Mouse (Mus musculus) cerebellum, adult 18-20 months (tissue): Measurements from ENCODE around the gene Sec14l3.
"Not testable (repeated sequence)": the region's sequence is repeated elsewhere in the genome, so short reads cannot be mapped to it uniquely, and the experiment has no call there.

Experiments used
- DNase-seq, 2 experiments: peaks; one replicate each; pipeline ENCODE4 v3.0.0; 2021

The Sec14l3 gene

DNA sequence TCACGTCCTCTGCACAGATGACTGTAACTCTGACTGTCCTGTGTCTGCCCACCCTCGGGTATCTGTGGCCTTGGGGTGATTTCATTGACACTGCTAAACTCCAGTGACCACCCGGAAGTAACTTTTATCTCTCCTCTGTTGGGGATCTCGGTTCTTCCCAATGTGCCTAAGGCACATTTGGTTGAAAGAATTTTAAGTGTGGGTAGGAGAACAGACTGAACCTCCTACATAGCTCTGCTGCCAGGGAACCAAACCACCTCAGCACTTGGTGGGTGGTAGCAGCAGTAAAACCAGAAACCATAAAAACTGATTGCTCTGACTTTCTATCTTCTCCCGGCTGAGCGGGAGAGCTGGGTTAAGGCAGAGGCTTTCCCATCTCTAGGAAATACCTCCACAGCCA, 40.8 kb downstream of the Sec14l3 start:
- DNase-seq, result no peak

DNA sequence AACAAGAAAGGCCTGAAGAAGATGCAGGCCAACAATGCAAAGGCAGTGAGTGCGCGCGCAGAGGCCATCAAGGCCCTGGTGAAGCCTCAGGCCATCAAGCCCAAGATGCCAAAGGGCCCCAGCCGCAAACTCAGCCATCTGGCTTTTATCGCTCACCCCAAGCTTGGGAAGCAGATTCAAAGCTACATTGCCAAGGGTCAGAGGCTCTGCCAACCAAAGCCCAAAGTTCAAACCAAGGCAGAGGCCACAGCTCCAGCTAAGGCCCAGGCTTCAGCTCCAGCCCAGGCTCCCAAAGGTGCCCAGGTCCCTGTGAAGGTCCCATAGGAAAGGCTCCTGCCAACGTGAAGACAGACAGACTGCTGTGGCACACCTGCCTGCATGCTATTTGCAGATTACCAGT, 43.3 kb downstream of the Sec14l3 start:
- DNase-seq, result not testable (repeated sequence)

DNA sequence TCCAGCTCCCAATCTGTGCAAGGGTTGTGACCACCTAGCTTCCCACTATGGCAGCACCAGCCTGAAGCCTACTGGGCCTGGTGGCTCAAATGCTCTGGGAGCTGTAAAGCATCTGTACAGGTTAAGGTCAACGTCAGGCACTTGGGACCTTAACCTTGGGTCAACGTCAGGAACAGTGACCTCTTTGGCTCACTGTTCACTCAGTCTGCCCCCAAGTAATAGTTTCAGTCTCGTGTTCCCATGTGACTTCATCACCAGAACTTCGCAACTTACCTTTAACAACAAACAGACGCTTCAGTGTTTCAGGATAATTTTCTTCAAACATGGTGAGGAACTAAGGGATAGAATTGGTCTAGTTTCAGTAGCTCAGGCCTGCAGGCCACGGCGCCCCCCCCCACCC, 44.0 kb downstream of the Sec14l3 start:
- DNase-seq, result no peak

DNA sequence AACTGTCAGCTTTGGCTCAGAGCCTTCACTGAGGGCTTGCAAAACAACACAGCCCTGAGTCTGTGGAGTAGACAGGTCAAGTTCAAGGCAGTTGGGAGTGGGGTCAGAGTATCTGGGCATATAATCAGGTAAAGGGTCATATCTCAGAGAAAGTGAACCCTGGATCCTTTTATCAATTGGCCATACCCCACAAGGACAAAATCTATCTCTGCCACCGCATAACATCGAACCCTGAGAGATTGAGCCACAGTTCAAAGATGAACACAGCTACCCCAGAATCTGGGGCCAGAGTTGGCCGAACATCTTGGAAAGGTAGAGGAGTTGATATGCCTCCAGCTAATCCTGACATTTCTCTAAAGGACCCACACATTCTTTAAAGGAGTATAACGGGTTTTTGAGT, 47.4 kb downstream of the Sec14l3 start:
- DNase-seq, result no peak

DNA sequence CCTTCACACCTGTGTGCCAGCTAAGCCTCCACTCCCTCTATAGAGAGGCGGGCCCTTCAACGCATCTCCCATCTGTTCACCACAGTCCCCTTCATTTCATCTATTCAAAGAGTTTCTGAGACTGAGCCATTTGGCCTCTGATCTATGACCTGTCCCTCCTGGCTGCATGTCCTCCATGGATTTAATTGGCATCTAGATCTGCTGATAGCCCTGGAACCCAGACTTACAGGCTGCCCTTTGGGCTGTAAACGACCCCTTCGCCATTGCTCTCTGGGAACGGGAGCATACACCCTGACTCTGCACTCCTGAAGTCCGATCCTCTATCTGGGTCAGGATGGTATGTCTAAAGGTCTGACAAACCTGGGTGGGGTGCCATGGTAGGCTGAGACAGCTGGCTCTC, 48.2 kb downstream of the Sec14l3 start:
- DNase-seq, result no peak

DNA sequence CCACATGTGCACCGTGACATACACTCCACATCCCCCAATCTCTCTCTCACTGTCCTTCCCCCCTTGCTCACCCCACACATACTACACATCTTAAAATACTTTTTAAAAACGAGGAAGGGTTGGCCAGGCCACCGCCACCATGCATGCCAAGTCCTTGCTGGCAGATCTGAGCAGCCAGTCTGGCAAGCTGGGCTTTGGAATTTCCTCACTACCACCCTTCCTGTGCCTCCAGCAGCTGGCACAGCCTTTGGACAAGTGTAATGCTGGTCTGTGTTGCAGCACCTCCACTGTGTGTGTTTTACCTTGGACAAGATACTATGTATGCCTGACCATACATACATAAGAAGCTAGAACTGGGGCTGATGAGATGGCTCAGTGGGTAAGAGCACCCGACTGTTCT, 48.9 kb downstream of the Sec14l3 start:
- DNase-seq, result no peak

DNA sequence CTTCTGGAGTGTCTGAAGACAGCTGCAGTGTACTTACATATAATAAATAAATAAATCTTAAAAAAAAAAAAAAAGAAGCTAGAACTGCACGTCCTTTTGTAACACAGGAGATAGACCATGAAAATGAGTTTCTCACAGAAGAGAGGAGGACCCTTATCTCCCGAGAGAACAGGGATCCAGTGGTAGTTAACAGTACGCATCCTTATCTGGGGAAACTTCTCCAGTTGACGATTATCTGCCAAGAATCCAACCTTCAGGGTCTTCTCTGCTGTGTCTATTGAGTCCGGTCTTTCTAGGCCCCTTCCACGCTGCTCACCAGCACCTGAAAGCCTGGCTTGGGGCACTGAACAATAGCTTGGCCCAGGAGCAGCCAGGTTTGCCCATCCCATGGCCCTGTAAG, 49.3 kb downstream of the Sec14l3 start:
- DNase-seq, result no peak

DNA sequence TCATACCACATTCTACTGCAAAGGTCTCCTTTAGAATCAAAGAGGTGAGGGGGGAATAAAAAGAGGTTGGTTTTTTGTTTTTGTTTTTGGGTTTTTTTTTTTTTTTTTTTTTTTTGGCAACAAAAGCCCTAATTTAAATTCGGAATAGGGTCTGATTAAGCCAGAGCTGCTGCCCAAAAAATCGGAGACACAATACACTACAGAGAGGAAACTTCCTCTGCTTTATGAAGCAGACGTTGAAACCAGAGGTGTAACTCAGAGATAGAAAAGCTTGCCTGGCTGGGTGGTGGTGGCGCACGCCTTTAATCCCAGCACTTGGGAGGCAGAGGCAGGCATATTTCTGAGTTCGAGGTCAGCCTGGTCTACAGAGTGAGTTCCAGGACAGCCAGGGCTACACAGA, 49.9 kb downstream of the Sec14l3 start:
- DNase-seq, result not testable (repeated sequence)

DNA sequence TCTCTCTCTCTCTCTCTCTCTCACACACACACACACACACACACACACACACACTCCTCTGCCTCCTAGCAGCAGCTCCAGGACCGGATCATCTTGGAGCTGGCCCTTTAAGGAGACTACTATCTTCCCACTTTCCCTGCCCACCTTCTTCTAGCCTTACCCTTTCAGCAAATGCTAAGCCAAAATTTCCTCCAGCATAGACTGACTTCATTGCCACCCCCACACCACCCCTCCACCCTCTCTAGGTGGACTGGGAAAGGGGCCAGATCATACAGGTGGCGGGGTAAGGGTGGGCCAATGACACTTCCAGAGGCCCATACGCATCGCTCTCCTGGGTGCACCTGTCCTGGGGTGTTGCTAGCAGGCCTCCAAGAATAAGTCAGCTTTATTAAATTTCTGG, 50.8 kb downstream of the Sec14l3 start:
- no peak for DNase-seq

DNA sequence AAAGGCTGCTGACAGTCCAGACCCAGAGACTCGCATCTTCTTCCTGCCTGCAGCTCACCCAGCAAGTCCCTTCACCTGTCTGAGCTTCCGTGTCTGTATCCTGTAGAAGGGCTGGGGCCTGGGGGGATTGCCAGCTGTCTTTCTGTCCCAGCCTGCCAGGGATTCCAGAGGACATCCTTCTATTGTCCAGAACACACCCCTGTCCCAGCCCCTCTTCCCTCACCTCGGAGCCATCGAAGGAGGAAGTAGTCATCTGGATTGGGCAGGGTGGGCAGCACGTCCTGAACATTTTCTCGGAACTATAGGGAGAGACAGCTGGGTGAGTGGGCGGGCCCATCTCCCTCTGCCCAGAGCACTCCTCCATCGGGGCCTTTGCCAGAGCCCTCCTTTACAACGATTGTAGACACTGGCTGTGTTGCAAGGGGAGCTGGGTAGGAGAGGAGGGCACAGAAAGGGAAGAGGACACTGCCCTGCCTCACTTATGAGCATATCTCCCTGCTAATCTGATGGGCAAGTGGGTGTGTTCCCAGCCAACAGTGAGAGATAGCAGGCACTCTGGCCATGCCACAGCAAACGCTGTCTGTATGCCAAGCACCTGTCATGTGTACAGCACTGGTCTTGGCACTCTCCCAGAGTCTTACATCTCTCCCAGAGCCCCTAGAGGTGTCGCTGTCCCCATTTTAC, 52.0 kb downstream of the Sec14l3 start:
- peak in 1 of 2 experiments; percentile 26 for DNase-seq

DNA sequence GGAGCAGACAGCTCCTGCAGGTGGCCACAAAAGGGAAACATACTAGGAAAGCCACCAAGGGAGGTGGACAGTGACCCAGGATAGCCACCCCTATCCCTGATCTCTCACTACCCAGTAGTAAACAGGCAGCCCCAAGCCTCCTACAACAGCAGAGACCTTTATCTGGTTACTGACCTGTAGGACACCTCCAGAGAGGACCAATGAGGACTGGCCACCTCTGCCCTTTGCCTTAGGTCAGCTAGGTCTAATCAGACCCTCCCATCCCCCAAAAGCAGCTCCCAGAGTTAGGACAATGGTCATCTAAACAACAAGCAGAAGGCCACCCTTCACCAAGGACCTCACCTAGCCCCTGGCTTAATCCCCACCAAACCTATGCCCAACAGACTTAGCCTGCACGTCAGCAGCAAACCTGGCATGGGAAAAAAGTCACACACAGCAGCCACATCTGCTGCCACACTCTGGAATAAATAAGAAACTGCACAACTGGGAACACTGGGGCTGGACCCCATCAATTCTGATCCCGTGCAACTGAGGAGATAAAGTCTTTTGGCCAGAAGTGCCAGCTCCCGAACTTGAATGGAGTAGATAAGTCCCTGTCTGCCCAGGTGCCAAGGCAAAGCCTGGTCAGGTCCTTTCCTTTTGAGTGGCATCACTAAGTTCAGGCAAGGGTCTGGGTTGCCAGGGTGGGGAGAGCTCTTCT, 52.9 kb downstream of the Sec14l3 start:
- no peak for DNase-seq

DNA sequence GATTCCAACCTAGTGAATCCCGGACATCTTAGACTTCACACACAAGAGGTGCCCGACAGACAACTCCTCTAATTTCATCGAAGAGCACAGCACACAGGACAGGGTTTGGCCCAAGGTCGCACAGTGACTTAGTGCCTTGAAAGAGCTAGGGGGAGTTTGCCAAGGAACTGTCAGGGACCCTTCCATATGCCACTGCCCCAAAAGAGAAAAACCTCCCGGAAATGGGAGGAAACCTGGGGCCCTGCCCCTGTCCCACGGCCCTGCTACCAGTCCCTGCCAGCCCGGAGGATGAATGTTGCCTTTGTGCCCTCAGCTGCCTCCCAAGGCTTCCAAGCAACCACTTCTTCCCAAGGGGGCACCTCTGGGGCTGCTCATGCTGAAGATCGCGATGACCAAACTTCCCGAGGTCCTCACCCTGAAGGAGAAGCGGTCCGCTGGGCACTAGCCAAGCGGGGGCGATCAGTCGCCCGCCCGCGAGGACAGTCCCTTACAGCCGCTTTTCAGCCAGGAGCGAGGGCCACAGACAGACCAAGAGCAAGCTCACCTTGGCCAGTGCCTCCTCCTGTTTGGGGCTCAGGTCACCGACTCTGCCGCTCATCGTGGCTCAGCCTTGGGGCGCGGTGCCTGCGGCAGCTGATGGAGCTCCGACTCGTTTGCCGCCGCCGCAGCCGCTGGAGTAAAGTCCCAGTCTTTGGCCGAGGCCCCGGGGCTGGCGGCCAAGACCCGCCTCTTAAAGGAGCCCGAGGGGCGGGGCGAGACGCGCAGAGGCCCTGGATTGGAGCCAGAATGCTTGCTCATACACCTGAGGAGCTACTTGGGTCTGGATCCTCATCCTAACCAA, 53.7 kb downstream of the Sec14l3 start:
- DNase-seq, result peak; percentile 77 to 85

DNA sequence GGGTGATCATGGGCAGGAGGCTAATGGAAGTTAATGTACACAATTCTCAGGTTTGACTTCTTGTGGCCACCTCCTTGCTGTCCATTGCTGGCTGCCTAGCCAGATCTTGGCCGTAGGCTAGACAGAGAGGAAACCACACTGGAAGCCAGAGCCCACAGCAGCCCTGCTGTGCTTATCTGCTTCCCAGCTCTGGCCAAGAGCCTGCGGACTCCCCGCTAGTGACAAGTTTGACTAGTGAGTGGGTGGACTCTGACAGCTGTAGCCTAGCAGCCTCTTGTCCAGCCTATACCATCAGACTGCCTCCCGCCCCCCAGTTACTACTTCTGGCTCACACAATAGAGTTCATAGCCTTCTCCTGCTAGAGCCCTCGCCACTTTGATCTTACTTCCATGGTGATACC, 55.0 kb downstream of the Sec14l3 start:
- DNase-seq, result no peak

DNA sequence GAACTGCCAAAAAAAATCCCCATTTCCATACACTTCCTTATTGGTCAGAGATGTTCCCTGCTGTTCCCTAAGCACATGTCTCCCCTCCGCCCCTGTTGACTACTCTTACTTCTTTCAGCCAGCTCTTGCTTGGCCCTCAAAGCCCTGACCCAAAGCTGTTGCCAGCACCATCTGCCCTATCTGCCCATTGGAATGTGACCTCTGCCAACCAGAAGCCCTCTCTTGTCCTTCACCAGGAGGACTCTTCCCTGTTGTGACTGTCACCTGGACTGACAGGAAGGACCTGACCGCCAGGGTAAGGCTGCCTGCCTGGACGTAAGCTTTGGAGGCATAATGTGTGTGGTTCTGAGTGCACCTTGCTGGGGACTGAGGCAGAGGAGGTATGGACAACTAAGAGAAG, 57.0 kb downstream of the Sec14l3 start:
- no peak for DNase-seq

DNA sequence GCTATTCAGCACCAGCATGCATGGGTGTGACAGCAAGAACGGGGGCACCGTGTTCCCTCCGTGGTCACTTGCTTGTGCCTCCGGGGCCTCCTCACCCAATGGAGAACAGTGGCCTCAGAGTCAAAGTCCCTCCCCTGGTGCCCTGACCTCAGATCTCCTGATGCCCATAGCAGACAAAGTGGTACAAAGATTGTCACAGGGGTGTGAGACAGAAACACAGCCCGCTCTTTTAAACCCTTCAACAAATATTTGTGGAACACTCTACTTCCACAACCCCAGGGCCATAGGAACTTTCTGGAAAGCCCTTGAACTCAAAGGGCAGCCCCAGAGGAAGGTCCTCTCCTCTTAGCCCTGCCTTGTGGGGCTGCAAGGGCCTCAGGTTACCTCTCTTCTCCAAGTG, 57.6 kb downstream of the Sec14l3 start:
- DNase-seq, result no peak

DNA sequence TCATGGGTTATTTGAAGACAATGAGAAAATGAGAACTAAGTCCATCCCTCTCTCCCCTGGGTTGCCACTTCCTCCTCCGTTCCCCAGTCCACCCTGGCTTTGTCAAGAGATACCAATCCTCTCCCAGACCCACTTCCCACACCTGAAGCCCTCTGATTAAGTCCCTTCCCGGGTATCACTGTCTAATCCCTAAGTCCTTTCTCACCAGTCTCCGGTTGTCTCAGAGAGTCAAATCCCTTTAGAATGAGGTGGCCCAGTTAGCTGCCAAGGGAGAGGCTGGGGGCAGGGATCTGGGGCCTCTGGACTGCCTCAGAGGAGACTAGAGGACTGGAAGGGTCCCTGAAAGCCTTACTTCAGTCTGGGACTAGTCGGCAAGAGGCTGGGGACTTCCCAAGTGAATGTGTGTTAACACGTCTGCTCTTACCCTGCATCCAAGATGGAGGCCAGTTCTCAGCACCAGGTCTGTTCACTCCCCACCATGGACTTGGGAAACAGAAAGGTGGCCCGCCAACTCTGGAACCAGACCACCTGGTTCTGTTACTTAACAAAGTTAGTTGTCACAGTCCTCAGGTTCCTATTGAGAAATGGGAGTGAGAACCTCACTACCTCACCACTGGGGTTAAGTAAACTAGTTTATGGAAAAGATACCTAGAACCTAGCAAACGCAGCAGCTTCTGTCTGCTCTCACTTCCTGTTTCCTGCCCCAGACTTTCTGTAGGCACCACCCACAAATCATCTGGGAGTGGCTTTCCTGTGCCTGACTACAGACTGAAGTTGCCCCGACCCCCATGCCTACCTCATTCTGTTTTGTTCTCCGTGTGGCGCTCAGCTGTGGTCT, 58.3 kb downstream of the Sec14l3 start, which contains the start of gene Sec14l2:
Gene Sec14l2 (minus strand): TSS at position 674 of the 838 bp plus-strand sequence.
- no peak for DNase-seq

DNA sequence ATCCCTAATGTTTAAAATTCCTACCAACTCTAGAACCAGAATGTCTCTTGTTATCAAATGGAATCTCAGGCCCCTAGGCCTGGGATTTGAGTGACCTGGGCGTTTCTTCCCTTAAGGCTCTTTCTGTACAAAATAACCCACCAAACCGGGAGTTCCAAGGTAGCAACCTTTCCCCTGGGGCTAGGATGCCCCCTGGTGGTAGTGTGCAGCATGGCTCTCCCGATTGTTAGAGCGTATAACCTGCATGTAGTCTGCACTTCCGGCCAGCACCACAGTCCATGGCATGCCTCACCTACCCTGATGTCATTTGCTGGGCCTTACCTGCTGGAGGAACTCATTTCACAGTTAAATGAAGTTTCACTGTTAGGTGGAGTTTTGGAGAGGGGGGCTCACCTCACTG, 59.3 kb downstream of the Sec14l3 start:
- no peak for DNase-seq

DNA sequence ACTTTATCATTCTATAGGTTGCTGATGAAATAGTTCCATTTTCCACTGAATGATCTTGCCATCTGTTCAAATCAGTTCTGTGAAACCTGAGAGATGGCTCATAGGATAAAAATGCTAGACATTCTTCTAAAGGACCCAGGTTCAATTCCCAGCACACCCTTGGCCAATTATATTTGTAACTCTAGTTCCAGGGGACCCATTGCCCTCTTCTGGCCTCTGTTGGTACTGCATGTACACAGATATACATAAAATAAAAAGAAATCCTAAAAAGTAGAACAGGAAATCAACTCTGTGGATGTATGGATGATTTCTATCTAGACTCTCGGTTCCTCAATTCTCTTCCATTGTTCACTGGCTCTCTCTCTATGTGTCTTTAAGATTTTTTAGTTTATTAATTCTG, 62.4 kb downstream of the Sec14l3 start:
- DNase-seq, result no peak
